Mouse (Mus musculus) urinary bladder, postnatal 36 days (tissue): ENCODE results near the gene Olfr420.
A peak's percentile ranks its signal among the peaks of the same experiment; 100 is the strongest.

Source experiments
- DNase-seq, 2 experiments: peaks; one replicate each; pipeline ENCODE4 v3.0.0; 2022; ENCODE audit warnings: low spot score in 2 of 2, mixed read lengths in 1 of 2

Olfr420 gene

DNA sequence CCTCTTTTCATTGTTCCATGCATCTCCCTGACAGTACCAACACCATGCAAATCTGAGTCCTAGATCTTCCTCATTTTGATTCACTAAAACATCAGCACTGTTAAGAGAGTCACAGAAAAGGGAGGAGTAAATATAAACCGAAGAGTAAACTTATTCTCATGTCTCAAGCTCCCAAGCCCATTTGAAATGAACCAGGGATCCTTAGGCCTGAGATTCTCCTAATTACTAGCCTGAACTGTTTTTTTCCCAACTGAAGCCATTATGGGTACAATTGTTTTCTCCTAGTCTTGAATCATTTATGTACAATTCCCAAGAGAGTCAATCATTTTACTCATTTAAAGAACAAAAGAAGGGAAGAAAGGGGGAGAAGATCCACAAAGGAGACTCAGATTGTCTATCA, at the start of gene Olfr420:
TSS of gene Olfr420 (plus strand) at position 301 of the 400 bp plus-strand sequence.
- no peak for DNase-seq

DNA sequence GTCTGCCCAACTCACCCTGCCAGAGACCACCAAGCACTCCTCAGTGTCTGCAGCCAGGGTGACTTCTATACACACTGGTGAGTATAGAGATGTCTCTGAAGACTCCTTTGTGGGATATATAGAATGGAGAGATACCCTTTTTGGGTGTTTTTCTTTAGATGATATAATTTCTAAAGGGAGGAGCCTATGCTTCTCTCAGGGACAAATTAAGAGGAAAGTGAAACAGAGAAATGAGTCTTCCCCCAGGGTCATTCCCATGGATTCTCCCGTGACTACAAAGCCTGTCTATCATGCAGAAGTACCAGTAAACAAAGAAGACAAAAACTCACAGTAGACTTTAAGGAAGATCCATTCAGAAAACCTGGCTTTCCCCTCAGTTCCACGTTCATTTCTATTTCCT, 34.4 kb upstream of the Olfr420 start, which contains the start of gene Olfr231:
TSS of gene Olfr231 (minus strand) at position 101 of the 400 bp plus-strand sequence.
- DNase-seq, result no peak

DNA sequence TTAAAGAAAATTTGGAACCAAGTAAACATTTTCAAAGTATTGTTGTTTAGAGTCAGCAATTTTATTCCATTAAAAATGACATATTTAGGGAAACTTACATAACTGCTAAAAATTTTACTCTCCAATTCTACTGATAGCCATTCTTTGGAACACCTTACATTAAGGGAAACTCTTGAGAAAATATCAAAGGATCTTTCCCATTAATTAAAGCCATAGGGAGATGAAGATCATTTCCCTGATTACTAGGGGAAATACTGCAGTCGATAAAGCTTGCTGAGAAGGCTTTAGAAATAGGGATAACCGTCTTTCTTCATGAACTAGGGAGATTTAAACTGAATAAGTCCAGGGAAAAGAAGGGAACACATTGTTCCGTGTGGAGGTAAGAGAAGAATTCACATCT, 24.2 kb upstream of the Olfr420 start, which contains the start of gene Olfr424:
TSS of gene Olfr424 (plus strand) at position 301 of the 400 bp plus-strand sequence.
- DNase-seq, result no peak

DNA sequence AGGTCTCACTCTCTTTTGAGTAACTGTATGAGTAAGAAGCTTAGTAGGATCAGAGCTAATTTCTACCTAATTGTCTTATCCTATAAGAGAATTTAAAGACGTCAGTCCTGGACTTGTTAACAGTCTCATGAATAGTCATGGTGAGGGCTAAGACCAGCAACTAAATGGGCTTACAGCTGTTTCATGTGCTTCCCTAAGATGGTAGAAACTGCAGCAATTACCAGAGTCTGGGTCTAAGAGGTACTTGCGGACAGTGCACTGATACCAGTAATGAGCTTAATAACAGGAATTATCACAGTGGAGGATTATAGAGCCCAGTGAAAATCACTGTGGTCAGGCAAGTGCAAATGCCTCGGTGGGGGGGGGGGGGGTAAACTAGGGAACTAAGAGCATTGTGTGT, 23.4 kb upstream of the Olfr420 start:
- DNase-seq, result no peak

DNA sequence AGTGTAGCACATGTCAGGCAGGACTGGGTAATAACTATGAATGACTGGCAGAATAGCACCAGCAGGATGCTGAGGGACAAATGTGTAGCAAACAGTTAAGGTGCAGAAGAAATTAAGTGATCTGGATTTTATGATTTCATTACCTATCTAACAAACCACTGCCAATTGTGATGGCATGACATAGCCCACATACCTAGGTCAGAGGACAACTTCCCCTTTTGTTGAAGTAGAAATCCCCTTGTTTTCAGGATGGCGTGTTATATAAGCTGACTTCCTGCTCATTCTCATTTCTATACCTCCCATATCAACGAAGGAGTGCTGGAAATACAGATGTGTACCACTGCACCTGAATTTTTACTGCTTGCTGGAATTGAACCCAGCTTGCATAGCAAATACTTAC, 14.0 kb upstream of the Olfr420 start:
- DNase-seq, result no peak

DNA sequence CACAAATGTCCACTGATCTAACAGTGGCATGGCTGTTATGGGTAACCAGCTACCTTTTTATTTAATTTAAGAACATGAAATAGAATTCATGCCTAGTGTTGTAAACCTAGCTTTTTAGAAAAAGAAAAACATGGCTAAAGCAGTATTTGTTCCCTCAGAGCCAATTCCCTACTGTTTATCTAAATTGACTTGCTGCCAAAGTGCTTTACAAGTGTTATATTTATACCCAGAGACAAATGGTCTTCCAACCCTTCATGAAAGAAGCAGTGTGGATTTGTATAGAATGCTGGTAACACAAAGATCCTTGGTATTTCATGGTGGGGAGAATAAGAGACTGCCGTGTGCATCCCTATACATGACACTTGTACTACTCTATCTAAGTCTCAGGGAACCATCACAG, 8.7 kb upstream of the Olfr420 start:
- no peak for DNase-seq

DNA sequence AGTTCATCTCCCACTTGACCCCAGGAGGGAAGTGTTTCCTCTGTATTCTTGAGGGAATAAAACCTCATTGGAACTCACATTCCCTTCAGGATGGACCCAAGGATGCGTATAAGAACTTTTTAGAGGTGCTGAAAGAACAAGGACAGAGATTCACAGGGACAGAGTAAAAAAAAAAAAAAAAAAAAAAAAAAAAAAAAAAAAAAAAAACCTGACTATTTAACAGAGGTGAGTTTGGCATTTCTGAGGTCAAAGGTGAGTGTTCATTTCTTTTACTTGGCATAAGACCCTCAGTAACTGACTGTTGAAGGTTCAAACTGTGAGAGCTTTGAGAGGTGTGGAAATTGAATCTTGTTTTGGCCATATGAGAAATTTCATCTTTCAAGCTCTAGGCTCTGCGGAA, 6.1 kb upstream of the Olfr420 start:
- no peak for DNase-seq

DNA sequence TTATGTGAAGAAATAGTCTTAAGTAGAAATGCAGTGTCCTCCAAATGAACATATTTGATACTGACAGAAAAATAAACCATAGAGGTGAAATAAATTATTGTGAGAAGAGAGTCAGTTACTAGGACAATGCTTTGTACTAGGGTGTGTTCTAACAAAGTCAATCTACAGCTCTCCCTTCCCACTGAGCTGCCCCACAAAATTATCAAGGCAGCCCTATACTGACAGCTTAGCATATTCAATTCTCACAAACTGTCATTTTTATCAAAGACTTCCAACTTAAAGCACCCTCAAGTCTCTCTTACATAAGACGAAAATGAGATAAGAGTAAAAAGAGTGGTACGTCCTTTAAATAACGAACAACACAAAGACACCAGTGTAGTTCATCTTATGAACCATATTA, 2.2 kb downstream of the Olfr420 start:
- DNase-seq, result no peak

DNA sequence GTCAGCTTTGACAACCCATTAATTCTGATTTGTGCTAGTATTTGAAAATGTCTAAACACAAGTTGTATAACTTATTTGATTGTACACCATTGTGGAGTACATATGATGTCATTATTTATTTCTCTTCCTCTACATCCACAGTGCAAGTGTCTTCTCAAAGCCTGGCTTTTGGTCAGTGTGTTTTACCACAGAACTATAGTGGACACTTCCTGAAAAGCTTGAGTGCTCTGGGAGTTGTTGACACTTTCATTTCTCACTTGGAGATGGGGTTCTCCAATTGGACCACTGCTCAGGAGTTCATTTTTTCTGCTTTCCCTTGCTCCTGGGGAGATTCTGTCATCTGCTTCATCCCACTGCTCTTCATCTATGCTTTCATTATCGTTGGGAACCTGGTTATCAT, 3.1 kb downstream of the Olfr420 start:
- DNase-seq, result no peak

DNA sequence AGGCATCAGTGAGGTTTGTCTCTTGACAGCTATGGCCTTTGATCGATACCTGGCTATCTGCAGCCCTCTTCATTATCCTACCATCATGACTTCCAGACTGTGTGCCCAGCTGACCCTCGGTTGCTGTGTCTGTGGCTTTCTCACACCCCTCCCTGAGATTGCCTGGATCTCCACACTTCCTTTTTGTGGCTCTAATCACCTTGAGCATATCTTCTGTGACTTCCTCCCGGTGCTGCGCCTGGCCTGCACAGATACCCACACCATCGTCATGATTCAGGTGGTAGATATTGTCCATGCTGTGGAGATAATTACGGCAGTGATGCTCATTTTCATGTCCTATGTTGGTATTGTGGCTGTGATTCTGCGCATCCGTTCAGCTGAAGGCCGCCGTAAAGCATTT, 3.7 kb downstream of the Olfr420 start:
- DNase-seq, result no peak

DNA sequence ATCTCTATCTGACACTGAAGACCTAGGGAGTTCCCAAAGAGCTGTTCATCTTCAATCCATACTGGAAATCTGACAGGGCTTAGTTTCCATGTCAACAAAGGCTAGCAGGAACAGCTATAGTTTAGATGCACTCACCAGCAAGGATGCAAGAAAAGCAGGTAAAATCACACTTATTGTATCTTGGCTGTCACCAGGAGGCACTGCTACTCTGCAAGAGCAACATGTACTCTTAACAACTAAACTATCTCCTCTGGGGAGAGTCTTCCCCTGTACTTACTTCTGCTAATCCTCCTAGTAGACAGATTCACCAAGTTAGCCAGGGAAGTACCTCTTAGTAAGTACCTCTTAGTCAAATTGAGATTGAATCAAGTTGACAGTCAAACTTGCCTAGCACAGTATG, 13.6 kb downstream of the Olfr420 start:
- DNase-seq, result no peak

DNA sequence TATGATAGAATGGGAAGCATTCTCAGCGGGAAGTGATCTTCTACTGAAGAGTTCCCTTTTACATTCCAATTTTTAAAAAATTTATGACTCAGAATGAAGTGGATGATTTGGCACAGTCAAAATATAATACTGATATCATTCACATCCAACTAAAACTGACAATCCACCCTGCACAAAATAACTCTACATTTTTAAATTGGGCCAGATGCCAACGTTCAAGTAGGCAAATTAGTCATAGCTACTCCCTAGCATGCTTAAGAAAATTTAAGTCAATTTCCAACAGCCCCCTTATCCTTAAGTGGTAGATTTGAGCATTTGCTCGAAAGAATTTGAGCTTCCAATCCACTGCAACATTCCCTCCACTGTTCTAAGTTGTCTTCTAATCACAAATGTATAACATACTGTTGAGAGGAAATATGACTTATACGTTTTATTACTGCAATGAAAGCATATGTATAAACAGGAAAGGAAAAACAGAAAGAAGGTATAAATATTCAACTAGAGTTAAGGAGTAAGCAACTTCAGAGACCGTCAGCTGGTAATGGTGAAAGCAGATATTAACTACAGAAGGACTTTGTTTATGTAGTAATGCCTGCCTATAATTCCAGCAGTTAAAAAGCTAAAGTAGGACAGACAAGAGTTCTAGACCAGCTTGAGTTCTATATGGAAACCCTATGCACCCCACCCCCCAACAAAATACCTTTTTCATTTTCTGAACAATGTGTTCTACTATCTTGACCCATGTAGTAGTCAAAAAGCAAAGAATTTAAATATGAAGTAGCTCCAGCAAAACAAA, 15.5 kb downstream of the Olfr420 start:
- no peak for DNase-seq

DNA sequence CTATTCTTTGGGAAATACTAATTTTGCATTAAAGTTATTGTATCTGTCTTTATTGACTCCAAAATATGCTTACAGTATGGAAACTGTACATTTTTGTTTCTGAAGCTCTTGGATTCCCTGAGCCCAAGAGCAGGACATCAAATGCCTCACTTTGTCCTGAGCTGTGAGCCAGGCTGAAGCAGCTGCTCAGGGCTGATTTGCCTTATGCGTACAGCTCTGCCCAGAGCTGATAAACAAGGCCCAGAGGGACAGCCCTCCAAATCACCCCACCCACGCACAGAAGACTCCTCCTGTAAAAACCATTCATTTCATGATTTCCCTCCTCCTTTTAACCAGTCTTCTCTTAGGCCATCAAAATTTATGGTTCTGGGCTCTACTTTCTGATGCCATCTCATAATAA, 16.1 kb downstream of the Olfr420 start:
- peak in 1 of 2 experiments; percentile 15 for DNase-seq

DNA sequence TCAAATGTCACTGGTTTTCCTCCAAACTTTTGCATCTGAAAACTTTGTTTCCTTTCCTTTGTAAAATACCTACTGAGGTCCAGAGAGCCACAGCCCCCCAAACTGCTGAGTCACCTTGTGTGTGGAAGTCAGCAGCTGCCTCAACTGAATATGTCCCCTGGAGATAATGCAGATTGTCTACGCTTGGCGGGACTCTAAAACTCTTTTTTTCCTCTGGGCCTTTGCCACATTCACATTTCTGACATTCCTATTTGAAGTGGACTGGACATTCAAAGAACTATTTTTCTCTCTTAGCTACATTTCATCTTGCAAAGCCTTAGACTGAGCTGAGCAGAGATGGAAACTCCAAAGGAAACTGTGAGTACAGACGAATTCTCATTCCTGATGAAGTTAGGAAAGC, 17.2 kb downstream of the Olfr420 start, which contains the start of gene Spta1:
TSS of gene Spta1 (plus strand) at position 172 of the 400 bp plus-strand sequence.
- no peak for DNase-seq

DNA sequence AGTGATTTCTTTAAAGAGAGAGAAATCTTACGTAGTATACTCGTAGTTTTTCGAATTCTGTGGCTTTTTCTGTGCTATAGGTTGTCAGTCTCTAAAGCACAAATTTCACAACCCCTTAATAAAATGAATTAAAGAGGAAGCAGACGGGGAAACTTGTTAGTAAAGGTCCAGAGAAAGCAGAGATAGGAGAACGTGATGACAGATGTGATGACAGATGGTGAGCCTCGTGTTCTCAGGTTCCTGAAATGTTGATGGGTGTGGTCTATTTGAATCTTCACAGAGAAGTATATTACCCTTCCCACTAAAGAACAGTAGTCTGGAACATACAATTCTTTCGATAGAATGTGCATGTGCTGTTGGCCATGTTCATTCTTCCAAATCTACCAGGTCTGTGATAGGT, 49.3 kb downstream of the Olfr420 start:
- DNase-seq, result no peak
